Mouse (Mus musculus): ENCODE results near the gene Lrp11. TPM values are rescaled to one million over a fixed set of nuclear protein-coding genes. Genes with fewer than 3 reads are reported as not detected.

The Lrp11 gene
- polyA plus RNA-seq, 1 experiment, result 7.9 TPM

DNA sequence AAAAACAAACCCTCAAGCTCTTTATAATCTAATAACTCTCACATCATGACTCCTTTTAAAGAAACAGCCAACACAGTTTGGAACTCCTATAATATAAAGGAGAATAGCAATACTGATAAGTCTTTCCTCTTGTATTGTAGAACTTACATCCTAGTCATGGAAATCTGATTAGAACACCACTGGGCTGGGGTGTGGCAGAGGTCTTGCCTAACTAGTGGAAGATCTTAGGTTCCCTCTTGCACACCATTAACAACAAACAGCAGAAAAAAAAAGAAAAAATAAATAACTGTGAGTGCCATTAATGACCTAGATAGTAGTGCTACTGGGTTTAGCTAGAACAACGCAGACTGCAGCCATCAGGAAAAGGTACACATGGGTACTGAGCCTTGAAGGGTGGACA is 75.3 kb downstream of the Lrp11 start:
- peaks cover 7% of the 10 kb centered on the region for H3K36me3 ChIP-seq (ENCODE audit: control insufficient read depth, insufficient read depth)
- TF ChIP-seq USF1 (IDR thresholded peaks at IDR 0.05; ENCODE audit: low read depth) (no peak), CEBPB (IDR thresholded peaks at IDR 0.05; ENCODE audit: low read depth) (no peak), FOSL1 (IDR thresholded peaks at IDR 0.05; ENCODE audit: insufficient read depth, low read length, poor library complexity, severe bottlenecking) (no peak), CTCF (IDR thresholded peaks at IDR 0.05; ENCODE audit: control insufficient read depth, insufficient read depth, insufficient read length) (no peak), MYOD1 (IDR thresholded peaks at IDR 0.05; ENCODE audit: control insufficient read depth, insufficient read length, low read depth) (no peak), MAX (IDR thresholded peaks at IDR 0.05) (no peak), MYOG (IDR thresholded peaks at IDR 0.05; ENCODE audit: control insufficient read depth, extremely low read depth, insufficient read length) (no peak)
- peaks cover 43% of the 10 kb centered on the region for H3K79me3 ChIP-seq (ENCODE audit: low read depth)
- H3K79me2 ChIP-seq (ENCODE audit: control insufficient read depth, insufficient read depth), result peaks cover 64% of the 10 kb centered on the region
- no peak overlapping the region for H3ac ChIP-seq (ENCODE audit: control insufficient read depth, insufficient read length, low read depth)
- no peak overlapping the region for H3K4me3 ChIP-seq (ENCODE audit: insufficient read depth, poor library complexity, severe bottlenecking)
- H3K27me3 ChIP-seq (ENCODE audit: control insufficient read depth, insufficient read depth, insufficient read length), result no peaks in the 10 kb centered on the region

DNA sequence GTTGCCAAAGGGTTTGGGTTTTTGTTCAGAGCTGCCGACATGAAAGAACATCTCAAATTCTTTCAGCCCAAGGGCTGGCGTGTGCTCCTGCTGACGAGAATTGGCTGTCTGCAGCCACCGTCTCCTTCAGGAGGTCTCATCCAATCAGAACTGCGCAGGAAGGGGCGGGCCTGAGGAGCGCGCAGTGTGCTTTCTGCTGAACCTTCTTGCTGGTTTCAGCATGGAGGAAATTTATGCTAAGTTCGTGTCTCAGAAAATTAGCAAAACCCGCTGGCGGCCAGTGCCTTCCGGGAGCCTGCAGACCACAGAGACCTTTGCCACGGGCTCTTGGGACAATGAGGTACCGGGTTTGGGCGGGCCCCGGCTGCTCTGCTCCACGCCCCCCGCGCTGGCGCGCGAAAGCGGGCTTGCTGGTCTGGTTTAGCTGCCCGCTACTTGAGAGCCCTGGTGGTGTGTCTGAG is 77.8 kb downstream of the Lrp11 start, which contains the start of gene Nup43:
TSS of gene Nup43 (plus strand) at position 162 of the 461 bp plus-strand sequence.
- TF ChIP-seq MYOD1 (IDR thresholded peaks at IDR 0.05; ENCODE audit: control insufficient read depth, insufficient read length, low read depth) (no peak), FOSL1 (IDR thresholded peaks at IDR 0.05; ENCODE audit: insufficient read depth, low read length, poor library complexity, severe bottlenecking) (no peak), MYOG (IDR thresholded peaks at IDR 0.05; ENCODE audit: control insufficient read depth, extremely low read depth, insufficient read length) (no peak), CEBPB (IDR thresholded peaks at IDR 0.05; ENCODE audit: low read depth) (no peak), USF1 (IDR thresholded peaks at IDR 0.05; ENCODE audit: low read depth) (no peak), CTCF (IDR thresholded peaks at IDR 0.05; ENCODE audit: control insufficient read depth, insufficient read depth, insufficient read length) (no peak), MAX (IDR thresholded peaks at IDR 0.05) (no peak)
- Histone ChIP-seq H3K27me3 (ENCODE audit: control insufficient read depth, insufficient read depth, insufficient read length) (no peaks in the 10 kb centered on the region), H3K36me3 (ENCODE audit: control insufficient read depth, insufficient read depth) (peaks cover 26% of the 10 kb centered on the region), H3K79me2 (ENCODE audit: control insufficient read depth, insufficient read depth) (peaks cover 46% of the 10 kb centered on the region), H3K79me3 (ENCODE audit: low read depth) (peaks cover 21% of the 10 kb centered on the region), H3ac (ENCODE audit: control insufficient read depth, insufficient read length, low read depth) (peak within 1 kb of the TSS; percentile 66), H3K4me3 (ENCODE audit: insufficient read depth, poor library complexity, severe bottlenecking) (peak within 1 kb of the TSS; percentile 74)

- TF ChIP-seq MYOG (IDR thresholded peaks at IDR 0.05; ENCODE audit: control insufficient read depth, extremely low read depth, insufficient read length) (no peak), MAX (IDR thresholded peaks at IDR 0.05) (no peak), MYOD1 (IDR thresholded peaks at IDR 0.05; ENCODE audit: control insufficient read depth, insufficient read length, low read depth) (no peak), USF1 (IDR thresholded peaks at IDR 0.05; ENCODE audit: low read depth) (no peak), FOSL1 (IDR thresholded peaks at IDR 0.05; ENCODE audit: insufficient read depth, low read length, poor library complexity, severe bottlenecking) (no peak), CTCF (IDR thresholded peaks at IDR 0.05; ENCODE audit: control insufficient read depth, insufficient read depth, insufficient read length) (no peak), CEBPB (IDR thresholded peaks at IDR 0.05; ENCODE audit: low read depth) (no peak)
- Histone ChIP-seq H3ac (ENCODE audit: control insufficient read depth, insufficient read length, low read depth) (no peak overlapping the region), H3K79me3 (ENCODE audit: low read depth) (peaks cover 23% of the 10 kb centered on the region), H3K36me3 (ENCODE audit: control insufficient read depth, insufficient read depth) (peaks cover 77% of the 10 kb centered on the region), H3K79me2 (ENCODE audit: control insufficient read depth, insufficient read depth) (peaks cover 51% of the 10 kb centered on the region), H3K27me3 (ENCODE audit: control insufficient read depth, insufficient read depth, insufficient read length) (no peaks in the 10 kb centered on the region), H3K4me3 (ENCODE audit: insufficient read depth, poor library complexity, severe bottlenecking) (no peak overlapping the region)
Measured at GRCm38 (mm10) chr10:7673673-7674072, 84.1 kb downstream of the Lrp11 start.

Other genes with a start within 250 kb of the Lrp11 start
- gene Ulbp1, start 116.2 kb upstream of the Lrp11 start, polyA plus RNA-seq (2012; fragmentation: generic; extraction: Trizol), result 19.3 TPM
- gene Nup43, start 77.7 kb downstream of the Lrp11 start, polyA plus RNA-seq (2012; fragmentation: generic; extraction: Trizol), result 35.1 TPM
- 84.2 TPM for gene Pcmt1, start 91.3 kb downstream of the Lrp11 start, polyA plus RNA-seq (2012; fragmentation: generic; extraction: Trizol)
- 7.1 TPM for gene Lats1, start 91.4 kb downstream of the Lrp11 start, polyA plus RNA-seq (2012; fragmentation: generic; extraction: Trizol)
- gene Katna1, start 136.2 kb downstream of the Lrp11 start, polyA plus RNA-seq (2012; fragmentation: generic; extraction: Trizol), result 16.1 TPM
- 14.5 TPM for gene Ginm1, start 203.0 kb downstream of the Lrp11 start, polyA plus RNA-seq (2012; fragmentation: generic; extraction: Trizol)
- 4.6 TPM for gene Ppil4, start 203.1 kb downstream of the Lrp11 start, polyA plus RNA-seq (2012; fragmentation: generic; extraction: Trizol)
- not detected for gene Zc3h12d, start 242.7 kb downstream of the Lrp11 start, polyA plus RNA-seq (2012; fragmentation: generic; extraction: Trizol)

All from C2C12 (cell line).